9 mouse cellular contexts compared by ENCODE assay signal in the genomic region with DNA sequence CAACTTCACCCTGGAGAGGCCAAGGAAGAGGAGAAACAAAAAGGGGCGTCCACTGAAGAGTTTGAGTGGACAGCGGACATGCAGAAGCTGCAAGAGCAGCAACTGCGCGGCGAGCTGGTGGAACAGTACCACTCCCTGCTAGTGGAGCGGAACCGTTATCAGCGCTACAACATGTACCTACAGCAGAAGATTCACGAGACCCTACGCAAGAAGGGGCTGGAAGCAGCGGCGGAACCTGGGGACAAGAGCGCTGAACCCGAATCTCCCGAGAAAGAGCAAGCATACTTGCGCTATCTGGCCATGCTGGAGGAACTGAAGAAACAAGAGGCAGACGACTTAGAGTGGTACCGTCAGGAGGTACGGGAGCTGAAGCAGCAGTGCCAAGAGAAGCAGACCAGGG. TPM values are rescaled to one million over a fixed set of nuclear protein-coding genes. Genes with fewer than 3 reads are reported as not detected.
A peak's percentile ranks its signal among the peaks of the same experiment; 100 is the strongest.
DNase-seq lines count a peak whose midpoint lies in the region; ATAC-seq and TF ChIP-seq lines count a peak whose summit lies in the region.
"Had no signal": no experiment of that assay in that cellular context is flagged by ENCODE, and none has a peak within 500 bp of the region (broad histone marks: within the 10 kb centered on the region; RNA-seq: fewer than 3 reads in every experiment).

No protein-coding gene starts in this region.

- H3K36me3 ChIP-seq in lung, embryonic 15.5 days = no peaks in the 10 kb centered on the region
- no peaks in the 10 kb centered on the region; the same call in 1 of the 2 replicates for H3K36me3 ChIP-seq in embryonic facial prominence, embryonic 14.5 days (ENCODE audit: control insufficient read depth, insufficient read depth, low read length)
- peaks cover 5% of the 10 kb centered on the region for H3K36me3 ChIP-seq in limb, embryonic 13.5 days
- H3K36me3 ChIP-seq in small intestine, adult 2 months (ENCODE audit: control insufficient read depth, insufficient read depth, low read length) = no peaks in the 10 kb centered on the region

- H3K4me1 ChIP-seq in lung, embryonic 15.5 days = peaks cover 24% of the 10 kb centered on the region
- H3K4me1 ChIP-seq in embryonic facial prominence, embryonic 14.5 days (ENCODE audit: control insufficient read depth, insufficient read depth, low read length) = peaks cover 16% of the 10 kb centered on the region
- H3K4me1 ChIP-seq in limb, embryonic 13.5 days = peaks cover 27% of the 10 kb centered on the region
- peaks cover 17% of the 10 kb centered on the region for H3K4me1 ChIP-seq in small intestine, adult 2 months (ENCODE audit: control insufficient read depth, insufficient read depth, insufficient read length, low read length)

- H3K4me3 ChIP-seq in lung, embryonic 15.5 days = peak overlapping the region; percentile 94
- peak overlapping the region; percentile 51 for H3K4me3 ChIP-seq in embryonic facial prominence, embryonic 14.5 days (ENCODE audit: low read depth, low read length)
- H3K4me3 ChIP-seq in limb, embryonic 13.5 days = peak overlapping the region; percentile 90
- H3K4me3 ChIP-seq in small intestine, adult 2 months (ENCODE audit: low read depth, low read length) = peak overlapping the region; percentile 66

- no peak overlapping the region for H3K27ac ChIP-seq in lung, embryonic 15.5 days
- H3K27ac ChIP-seq in embryonic facial prominence, embryonic 14.5 days (replicated peaks; ENCODE audit: low read depth, low read length) = no peak overlapping the region
- H3K27ac ChIP-seq in limb, embryonic 13.5 days = no peak overlapping the region
- H3K27ac ChIP-seq in small intestine, adult 2 months (ENCODE audit: insufficient read depth, low read depth, low read length) = no peak overlapping the region

- H3K4me2 ChIP-seq in lung, embryonic 15.5 days = peak overlapping the region; percentile 99
- peak overlapping the region; percentile 96 for H3K4me2 ChIP-seq in embryonic facial prominence, embryonic 14.5 days (ENCODE audit: low read depth, low read length)
- H3K4me2 ChIP-seq in limb, embryonic 13.5 days (replicated peaks) = peak overlapping the region; percentile 92

- DNase-seq in lung, postnatal 36 days = no peak
- DNase-seq in embryonic facial prominence, embryonic 14.5 days (ENCODE audit: low spot score) = no peak
- DNase-seq in spleen, postnatal 14 days (ENCODE audit: low spot score in 2 of 2) = no peak
- DNase-seq in lung, postnatal 25 days (ENCODE audit: low spot score) = no peak
- no peak for DNase-seq in right cerebral cortex, postnatal 36 days (ENCODE audit: low spot score in 2 of 2)

- no peak for TF ChIP-seq CTCF in small intestine, adult 2 months (IDR thresholded peaks at IDR 0.05; ENCODE audit: extremely low read depth, insufficient read length, insufficient replicate concordance, low read depth, low read length)

- H3K9me3 ChIP-seq in lung, embryonic 15.5 days = no peaks in the 10 kb centered on the region
- H3K9me3 ChIP-seq in embryonic facial prominence, embryonic 14.5 days (ENCODE audit: control insufficient read depth, low read length) = no peaks in the 10 kb centered on the region
- H3K9me3 ChIP-seq in limb, embryonic 13.5 days = no peaks in the 10 kb centered on the region

- ATAC-seq in lung, embryonic 15.5 days (ENCODE audit: borderline replicate concordance, extremely low read depth, low FRiP score, low TSS enrichment) = no peak
- ATAC-seq in embryonic facial prominence, embryonic 14.5 days (ENCODE audit: low read depth) = no peak
- no peak for ATAC-seq in limb, embryonic 13.5 days (ENCODE audit: low FRiP score, low read depth)

- 23% methylated on average over 19 of the region's 19 CpGs for WGBS in lung, embryonic 15.5 days
- 32% methylated on average over 19 of the region's 19 CpGs for WGBS in embryonic facial prominence, embryonic 14.5 days
- 38% methylated on average over 19 of the region's 19 CpGs for WGBS in limb, embryonic 13.5 days
- WGBS in small intestine, adult 2 months = 27% methylated on average over 19 of the region's 19 CpGs

- TF ChIP-seq POLR2A in small intestine, adult 2 months (IDR thresholded peaks at IDR 0.05; ENCODE audit: low read depth, low read length) = no peak

- H3K9ac ChIP-seq in lung, embryonic 15.5 days = no peak overlapping the region
- no peak overlapping the region for H3K9ac ChIP-seq in embryonic facial prominence, embryonic 14.5 days (ENCODE audit: low read depth, low read length)
- H3K9ac ChIP-seq in limb, embryonic 13.5 days = 0 out of 2 replicates have a peak overlapping the region, but pooled peaks have one; percentile 57

- peaks cover 18% of the 10 kb centered on the region for H3K27me3 ChIP-seq in lung, embryonic 15.5 days
- peaks cover 19% of the 10 kb centered on the region for H3K27me3 ChIP-seq in embryonic facial prominence, embryonic 14.5 days (replicated peaks; ENCODE audit: control insufficient read depth, insufficient read depth, low read length)
- H3K27me3 ChIP-seq in limb, embryonic 13.5 days = peaks cover 25% of the 10 kb centered on the region
- peaks cover 6% of the 10 kb centered on the region for H3K27me3 ChIP-seq in small intestine, adult 2 months (ENCODE audit: control insufficient read depth, insufficient read depth, low read length)

RNA-seq across cellular contexts. Expression of gene Ccdc96, which starts 0.9 kb away (rescaled TPM):
- polyA plus RNA-seq in lung, embryonic 15.5 days (2015; fragmentation: Nextera tagmentation; extraction: Ambion mirVana) = 0.79 and 1.2 TPM in 2 replicates
- polyA plus RNA-seq in embryonic facial prominence, embryonic 14.5 days (2014; fragmentation: Nextera tagmentation; extraction: Ambion mirVana) = 0.88 and 1.7 TPM in 2 replicates
- polyA plus RNA-seq in limb, embryonic 13.5 days (2015; fragmentation: Nextera tagmentation; extraction: Ambion mirVana) = 0.15 and 0.24 TPM in 2 replicates
- 0.03 TPM in 1 of 2 replicates, not detected in the other for polyA plus RNA-seq in small intestine, adult 2 months (2012; rRNA removed)
- polyA plus RNA-seq: liver, adult 2 months had no signal

RNA-seq across cellular contexts. Expression of gene Tada2b, which starts 1.2 kb away (rescaled TPM):
- polyA plus RNA-seq in lung, embryonic 15.5 days (2015; fragmentation: Nextera tagmentation; extraction: Ambion mirVana) = 1.7 and 2.0 TPM in 2 replicates
- polyA plus RNA-seq in embryonic facial prominence, embryonic 14.5 days (2014; fragmentation: Nextera tagmentation; extraction: Ambion mirVana) = 4.0 and 4.2 TPM in 2 replicates
- 2.2 TPM in 2 replicates for polyA plus RNA-seq in limb, embryonic 13.5 days (2015; fragmentation: Nextera tagmentation; extraction: Ambion mirVana)
- 7.0 and 8.6 TPM in 2 replicates for polyA plus RNA-seq in small intestine, adult 2 months (2012; rRNA removed)

RNA-seq across cellular contexts. Expression of gene Grpel1, which starts 20.5 kb away (rescaled TPM):
- 50.3 and 51.3 TPM in 2 replicates for polyA plus RNA-seq in lung, embryonic 15.5 days (2015; fragmentation: Nextera tagmentation; extraction: Ambion mirVana)
- 49.0 and 52.7 TPM in 2 replicates for polyA plus RNA-seq in embryonic facial prominence, embryonic 14.5 days (2014; fragmentation: Nextera tagmentation; extraction: Ambion mirVana)
- 50.0 and 50.1 TPM in 2 replicates for polyA plus RNA-seq in limb, embryonic 13.5 days (2015; fragmentation: Nextera tagmentation; extraction: Ambion mirVana)
- polyA plus RNA-seq in small intestine, adult 2 months (2012; rRNA removed) = 6.4 and 9.0 TPM in 2 replicates
